Mouse (Mus musculus) c-Kit-positive CD71-positive TER-119-negative erythroid progenitor cells, embryonic 14.5 days (primary cell): Measurements from ENCODE around the gene Paxx.

ENCODE experiments used
- DNase-seq: peaks from one replicate; pipeline ENCODE4 v3.0.0-alpha.2; 2013; ENCODE audit warnings: low read depth

Paxx gene

GRCm38 (mm10) chr2:25460551-25461309 is at the start of gene Paxx:
Paxx (minus strand) TSS chr2:25461094.
- peak; percentile 98 for DNase-seq

- DNase-seq: no peak
Measured at GRCm38 (mm10) chr2:25509912-25510311, 49.0 kb upstream of the Paxx start.

- DNase-seq: no peak
Measured at GRCm38 (mm10) chr2:25506964-25507363, 46.1 kb upstream of the Paxx start.

- DNase-seq: no peak
Measured at GRCm38 (mm10) chr2:25505860-25506259, 45.0 kb upstream of the Paxx start.

- no peak for DNase-seq
Measured at GRCm38 (mm10) chr2:25505000-25505399, 44.1 kb upstream of the Paxx start.

- DNase-seq: no peak
Measured at GRCm38 (mm10) chr2:25504538-25504937, 43.6 kb upstream of the Paxx start.

GRCm38 (mm10) chr2:25502726-25503125 is 41.8 kb upstream of the Paxx start:
- peak; percentile 82 for DNase-seq

GRCm38 (mm10) chr2:25501593-25502486 is 40.9 kb upstream of the Paxx start, which contains the start of gene C8g:
C8g (minus strand) TSS chr2:25501719.
- DNase-seq: no peak

- DNase-seq: peak; percentile 89
Measured at GRCm38 (mm10) chr2:25500576-25501405, 39.9 kb upstream of the Paxx start, which contains the start of gene Fbxw5. Fbxw5 (plus strand) TSS chr2:25500750.

- DNase-seq: no peak
Measured at GRCm38 (mm10) chr2:25500071-25500575, 39.2 kb upstream of the Paxx start.

GRCm38 (mm10) chr2:25498622-25499478 is 38.0 kb upstream of the Paxx start:
- no peak for DNase-seq

GRCm38 (mm10) chr2:25497846-25498575 is 37.1 kb upstream of the Paxx start:
- no peak for DNase-seq

GRCm38 (mm10) chr2:25496462-25496861 is 35.6 kb upstream of the Paxx start:
- no peak for DNase-seq

GRCm38 (mm10) chr2:25493476-25493961 is 32.6 kb upstream of the Paxx start, which contains the start of gene Lcn12:
Lcn12 (minus strand) TSS chr2:25493911.
- no peak for DNase-seq

- no peak for DNase-seq
Measured at GRCm38 (mm10) chr2:25492988-25493387, 32.1 kb upstream of the Paxx start.

GRCm38 (mm10) chr2:25488671-25489068 is 27.8 kb upstream of the Paxx start:
- no peak for DNase-seq

GRCm38 (mm10) chr2:25487965-25488670 is 27.2 kb upstream of the Paxx start:
- DNase-seq: no peak

GRCm38 (mm10) chr2:25484901-25485647 is 24.2 kb upstream of the Paxx start:
- DNase-seq: no peak
